Mouse (Mus musculus): ENCODE results near the gene Tra2b. TPM values are rescaled to one million over a fixed set of nuclear protein-coding genes. Genes with fewer than 3 reads are reported as not detected.
"Not testable (repeated sequence)": the region's sequence is repeated elsewhere in the genome, so short reads cannot be mapped to it uniquely, and the experiment has no call there.

Gene Tra2b
- total and polyA plus RNA-seq, 2 experiments: 12.8 to 53.4 TPM

DNA sequence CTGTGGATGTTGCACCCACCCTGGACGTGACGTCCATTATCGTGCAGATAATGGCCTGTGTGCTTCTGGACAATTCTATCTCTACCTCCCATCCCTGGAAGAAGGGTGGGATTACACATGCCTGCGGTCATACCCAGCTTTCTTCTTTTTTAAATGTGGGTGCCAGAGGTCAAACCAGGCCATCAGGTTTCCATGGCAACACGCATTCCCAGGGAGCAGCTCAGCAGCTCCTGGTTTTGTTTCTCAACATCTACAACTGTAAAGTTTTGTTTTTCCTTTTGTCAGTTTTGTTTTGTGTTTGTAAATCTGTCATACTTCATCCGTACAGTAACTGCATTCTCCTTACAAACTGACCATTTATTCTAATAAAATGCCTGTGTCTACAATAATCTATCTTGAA lies 31.3 kb downstream of the Tra2b start:
- 66% methylated on average over 6 of the region's 6 CpGs for whole genome bisulfite sequencing
- Histone ChIP-seq H3K79me2 (ENCODE audit: control insufficient read depth, insufficient read depth, low read length) (no peaks in the 10 kb centered on the region), H3K9ac (ENCODE audit: low read depth, low read length) (no peak overlapping the region), H3K4me1 (ENCODE audit: control insufficient read depth, insufficient read depth, low read length) (no peaks in the 10 kb centered on the region), H3K27ac (replicated peaks; ENCODE audit: insufficient read depth, low read depth, low read length) (no peak overlapping the region), H3K4me3 (ENCODE audit: insufficient read depth, low read depth, low read length) (no peak overlapping the region), H3K36me3 (ENCODE audit: control insufficient read depth, insufficient read depth, low read length) (no peaks in the 10 kb centered on the region), H3K27me3 (ENCODE audit: control insufficient read depth, insufficient read depth, low read length) (no peaks in the 10 kb centered on the region)
- TF ChIP-seq POLR2A (IDR thresholded peaks at IDR 0.05; ENCODE audit: extremely low read depth, insufficient read depth, low read length) (no peak), CTCF (IDR thresholded peaks at IDR 0.05; ENCODE audit: low read depth, low read length) (no peak)
- no peak for DNase-seq (ENCODE audit: extremely low read depth, low read depth, low spot score)

DNA sequence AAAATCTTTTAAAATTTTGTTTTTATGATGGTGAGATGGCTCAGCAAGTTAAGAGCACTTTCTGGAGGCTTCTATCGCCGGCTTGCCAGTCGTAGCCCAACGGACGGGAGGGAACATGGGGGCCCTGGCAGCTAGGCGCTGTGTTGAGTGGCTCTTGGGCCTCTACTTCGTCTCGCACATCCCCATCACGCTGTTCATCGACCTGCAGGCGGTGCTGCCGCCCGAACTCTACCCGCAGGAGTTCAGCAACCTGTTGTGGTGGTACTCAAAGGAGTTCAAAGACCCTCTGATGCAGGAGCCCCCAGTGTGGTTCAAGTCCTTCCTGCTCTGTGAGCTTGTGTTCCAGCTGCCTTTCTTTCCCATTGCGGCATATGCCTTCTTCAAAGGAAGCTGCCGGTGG lies 35.5 kb downstream of the Tra2b start:
- DNase-seq (ENCODE audit: extremely low read depth, low read depth, low spot score); H3K27ac ChIP-seq (replicated peaks; ENCODE audit: insufficient read depth, low read depth, low read length); H3K27me3 ChIP-seq (ENCODE audit: control insufficient read depth, insufficient read depth, low read length); H3K36me3 ChIP-seq (ENCODE audit: control insufficient read depth, insufficient read depth, low read length); H3K79me2 ChIP-seq (ENCODE audit: control insufficient read depth, insufficient read depth, low read length); H3K4me1 ChIP-seq (ENCODE audit: control insufficient read depth, insufficient read depth, low read length); H3K9ac ChIP-seq (ENCODE audit: low read depth, low read length); H3K4me3 ChIP-seq (ENCODE audit: insufficient read depth, low read depth, low read length): not testable (repeated sequence)
- WGBS: 84% methylated on average over 16 of the region's 16 CpGs

- no peaks in the 10 kb centered on the region for H3K27me3 ChIP-seq (ENCODE audit: control insufficient read depth, insufficient read depth, low read length)
- TF ChIP-seq CTCF (IDR thresholded peaks at IDR 0.05; ENCODE audit: low read depth, low read length) (no peak), POLR2A (IDR thresholded peaks at IDR 0.05; ENCODE audit: extremely low read depth, insufficient read depth, low read length) (no peak)
- H3K4me1 ChIP-seq (ENCODE audit: control insufficient read depth, insufficient read depth, low read length): no peaks in the 10 kb centered on the region
- DNase-seq (ENCODE audit: extremely low read depth, low read depth, low spot score): no peak
- 80% methylated on average over 1 of the region's 1 CpGs for WGBS
- H3K4me3 ChIP-seq (ENCODE audit: insufficient read depth, low read depth, low read length): no peak overlapping the region
- H3K36me3 ChIP-seq (ENCODE audit: control insufficient read depth, insufficient read depth, low read length): no peaks in the 10 kb centered on the region
- no peaks in the 10 kb centered on the region for H3K79me2 ChIP-seq (ENCODE audit: control insufficient read depth, insufficient read depth, low read length)
- no peak overlapping the region for H3K27ac ChIP-seq (replicated peaks; ENCODE audit: insufficient read depth, low read depth, low read length)
- no peak overlapping the region for H3K9ac ChIP-seq (ENCODE audit: low read depth, low read length)
These were observed 62.3 kb downstream of the Tra2b start for GRCm38 (mm10) chr16:22203501-22203900.

DNA sequence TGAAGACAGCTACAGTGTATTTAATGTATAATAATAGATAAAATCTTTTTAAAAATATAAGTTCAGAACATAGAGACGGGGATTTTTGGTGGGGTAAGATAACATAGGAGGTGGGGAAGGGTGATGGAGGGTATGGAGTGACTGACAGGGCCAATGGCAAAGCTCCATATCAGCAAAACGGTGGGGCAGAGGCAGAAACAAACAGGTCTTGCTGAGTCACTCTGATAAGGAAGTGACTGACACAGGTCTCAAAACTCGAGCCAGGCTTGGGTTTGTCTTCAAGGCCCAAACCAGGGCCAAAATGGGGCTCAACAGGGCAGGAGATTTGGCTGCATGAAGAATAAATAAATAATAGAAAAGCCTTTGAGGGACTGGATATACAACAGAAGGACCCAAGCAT lies 63.9 kb downstream of the Tra2b start:
- Histone ChIP-seq H3K27me3 (ENCODE audit: control insufficient read depth, insufficient read depth, low read length) (no peaks in the 10 kb centered on the region), H3K79me2 (ENCODE audit: control insufficient read depth, insufficient read depth, low read length) (no peaks in the 10 kb centered on the region), H3K36me3 (ENCODE audit: control insufficient read depth, insufficient read depth, low read length) (no peaks in the 10 kb centered on the region), H3K4me1 (ENCODE audit: control insufficient read depth, insufficient read depth, low read length) (no peaks in the 10 kb centered on the region), H3K4me3 (ENCODE audit: insufficient read depth, low read depth, low read length) (no peak overlapping the region), H3K27ac (replicated peaks; ENCODE audit: insufficient read depth, low read depth, low read length) (no peak overlapping the region), H3K9ac (ENCODE audit: low read depth, low read length) (no peak overlapping the region)
- TF ChIP-seq CTCF (IDR thresholded peaks at IDR 0.05; ENCODE audit: low read depth, low read length): no peak
- TF ChIP-seq POLR2A (IDR thresholded peaks at IDR 0.05; ENCODE audit: extremely low read depth, insufficient read depth, low read length): no peak
- DNase-seq (ENCODE audit: extremely low read depth, low read depth, low spot score): no peak
- WGBS: 59% methylated on average over 3 of the region's 3 CpGs

DNA sequence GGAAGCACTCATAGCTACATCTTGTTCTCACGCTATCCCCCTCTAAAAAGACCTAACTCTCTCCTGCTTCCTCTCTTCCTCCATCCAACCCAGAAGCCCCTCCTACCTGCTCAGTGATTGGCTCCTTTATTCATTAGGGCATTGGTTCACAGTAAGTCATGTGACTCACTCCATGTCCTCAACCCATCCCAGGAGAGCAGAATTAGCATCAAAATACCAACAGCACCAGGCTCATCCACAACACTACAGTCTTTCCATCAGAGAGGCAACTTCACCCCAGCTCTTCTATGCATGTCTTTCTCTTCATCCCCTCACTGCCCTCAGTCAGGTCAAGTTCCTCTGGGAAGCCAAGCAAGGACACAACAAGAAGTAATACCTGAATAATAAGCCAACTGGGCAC lies 65.3 kb downstream of the Tra2b start:
- Histone ChIP-seq H3K27me3 (ENCODE audit: control insufficient read depth, insufficient read depth, low read length) (no peaks in the 10 kb centered on the region), H3K4me1 (ENCODE audit: control insufficient read depth, insufficient read depth, low read length) (no peaks in the 10 kb centered on the region), H3K79me2 (ENCODE audit: control insufficient read depth, insufficient read depth, low read length) (no peaks in the 10 kb centered on the region), H3K36me3 (ENCODE audit: control insufficient read depth, insufficient read depth, low read length) (no peaks in the 10 kb centered on the region), H3K27ac (replicated peaks; ENCODE audit: insufficient read depth, low read depth, low read length) (no peak overlapping the region), H3K9ac (ENCODE audit: low read depth, low read length) (no peak overlapping the region), H3K4me3 (ENCODE audit: insufficient read depth, low read depth, low read length) (no peak overlapping the region)
- TF ChIP-seq CTCF (IDR thresholded peaks at IDR 0.05; ENCODE audit: low read depth, low read length): no peak
- no peak for TF ChIP-seq POLR2A (IDR thresholded peaks at IDR 0.05; ENCODE audit: extremely low read depth, insufficient read depth, low read length)
- no peak for DNase-seq (ENCODE audit: extremely low read depth, low read depth, low spot score)
- 88% methylated on average over 1 of the region's 1 CpGs for WGBS

Other genes starting within 250 kb of the Tra2b start
- 0.27 and 0.37 TPM in 2 replicates for gene Igf2bp2, start 102.7 kb downstream of the Tra2b start, total RNA-seq (2014; rRNA removed)
- 0.22 and 0.81 TPM in 2 replicates for gene Igf2bp2, start 102.7 kb downstream of the Tra2b start, polyA plus RNA-seq (2012; rRNA removed)
- 2.4 and 2.6 TPM in 2 replicates for gene Etv5, start 173.7 kb upstream of the Tra2b start, total RNA-seq (2014; rRNA removed)
- gene Etv5, start 173.7 kb upstream of the Tra2b start, polyA plus RNA-seq (2012; rRNA removed): 3.0 TPM in 2 replicates